Mouse (Mus musculus): ENCODE results near the gene Zdhhc19.

Zdhhc19 gene

GRCm38 (mm10) chr16:32513401-32513800 lies 17.3 kb downstream of the Zdhhc19 start:
- in situ Hi-C loops (cut with MboI, MseI), result loop anchor here (5.0 kb wide), 2 partner anchors 81 to 94 kb away; partner anchors contain the start of genes Pcyt1a and Tfrc

DNA sequence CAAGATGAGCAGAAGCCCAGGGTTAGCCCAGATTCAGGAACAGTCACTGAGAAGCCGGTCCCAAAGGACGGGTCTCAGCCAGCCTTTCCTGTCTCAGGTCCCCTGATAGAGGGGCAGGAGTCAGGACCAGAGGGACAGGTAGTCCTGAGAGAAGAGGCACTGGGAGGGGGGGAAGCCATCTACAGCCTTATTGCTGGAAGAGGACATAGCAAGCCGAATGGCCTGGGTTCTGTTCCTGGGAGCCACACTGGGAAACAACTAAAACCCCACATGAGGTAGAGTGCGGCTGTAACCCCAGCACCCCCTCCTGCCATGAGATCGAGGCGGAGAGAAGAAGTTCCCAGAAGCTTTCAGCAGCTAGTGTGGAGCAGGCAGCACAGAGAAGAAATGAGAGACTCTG lies 17.9 kb downstream of the Zdhhc19 start:
- in situ Hi-C loops (cut with MboI, MseI), result loop anchor here (5.0 kb wide), 2 partner anchors 82 to 93 kb away; partner anchors contain the start of genes Pcyt1a and Tfrc

- in situ Hi-C loops (cut with MboI, MseI), result no loop called here
These were observed 20.2 kb downstream of the Zdhhc19 start for GRCm38 (mm10) chr16:32516006-32516962.

- in situ Hi-C loops (cut with MboI, MseI), result no loop called here
These were observed 21.9 kb downstream of the Zdhhc19 start for GRCm38 (mm10) chr16:32517785-32518481.

DNA sequence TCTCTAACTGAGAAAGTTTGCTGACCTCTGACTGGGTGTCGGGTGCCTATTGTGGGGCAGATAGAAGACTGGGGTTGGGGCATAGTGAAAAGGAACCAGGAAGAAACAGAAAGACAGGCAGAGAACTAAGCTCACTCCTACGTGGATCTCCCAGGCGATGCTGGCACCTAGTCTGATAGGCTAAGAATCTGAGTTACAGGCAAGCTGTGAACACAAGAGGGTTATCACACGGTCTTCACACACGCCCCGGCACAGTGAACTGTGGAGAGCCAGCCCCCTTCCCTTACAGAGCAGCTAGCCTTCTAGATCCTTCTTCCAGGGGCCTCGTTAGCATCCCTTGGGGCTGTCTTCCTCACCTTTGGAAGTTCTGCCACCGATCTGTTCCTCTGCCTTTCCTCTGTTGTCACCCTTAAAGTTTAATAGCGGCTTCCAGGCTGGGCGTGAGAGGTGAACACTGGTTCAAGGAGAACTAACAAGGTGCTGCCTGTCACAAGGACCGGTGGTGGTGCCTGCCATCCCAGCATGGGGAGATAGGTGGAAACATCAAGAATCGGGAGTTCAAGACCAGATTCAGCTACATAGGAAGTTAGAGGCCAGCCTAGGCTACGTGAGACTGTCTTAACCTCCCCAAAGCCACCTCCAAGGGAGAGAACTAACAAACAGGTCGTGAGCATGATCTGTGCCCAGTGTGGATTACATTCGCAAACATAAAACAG lies 23.7 kb downstream of the Zdhhc19 start:
- in situ Hi-C loops (cut with MboI, MseI), result no loop called here

DNA sequence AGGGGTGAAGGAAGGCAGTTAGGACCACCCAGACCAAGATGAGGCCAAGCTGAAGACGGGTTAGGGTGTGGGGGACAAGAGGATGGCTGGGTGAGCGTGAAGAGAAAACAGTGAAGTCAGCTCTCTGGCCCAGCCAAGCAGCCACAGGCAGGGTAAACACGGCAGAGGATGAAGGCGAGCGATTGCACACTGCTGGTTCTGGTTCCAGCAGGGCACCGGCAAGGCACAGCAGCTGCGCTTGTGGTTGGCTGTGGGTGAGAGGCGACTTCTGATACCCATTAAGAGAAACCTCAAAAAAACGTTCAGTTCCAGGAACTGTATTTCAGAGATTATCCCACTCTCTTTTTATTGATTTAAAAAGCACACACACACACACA lies 24.3 kb downstream of the Zdhhc19 start:
- in situ Hi-C loops (cut with MboI, MseI), result no loop called here

GRCm38 (mm10) chr16:32522578-32523194 lies 26.6 kb downstream of the Zdhhc19 start:
- in situ Hi-C loops (cut with MboI, MseI), result no loop called here

- in situ Hi-C loops (cut with MboI, MseI), result no loop called here
These were observed 27.6 kb downstream of the Zdhhc19 start for GRCm38 (mm10) chr16:32523462-32524243.

GRCm38 (mm10) chr16:32524244-32524615 lies 28.2 kb downstream of the Zdhhc19 start:
- in situ Hi-C loops (cut with MboI, MseI), result no loop called here

- in situ Hi-C loops (cut with MboI, MseI), result no loop called here
These were observed 30.8 kb downstream of the Zdhhc19 start for GRCm38 (mm10) chr16:32526906-32527305.

- in situ Hi-C loops (cut with MboI, MseI), result no loop called here
These were observed 37.1 kb downstream of the Zdhhc19 start for GRCm38 (mm10) chr16:32532878-32533826.

GRCm38 (mm10) chr16:32535157-32535751 lies 39.2 kb downstream of the Zdhhc19 start:
- in situ Hi-C loops (cut with MboI, MseI), result no loop called here

DNA sequence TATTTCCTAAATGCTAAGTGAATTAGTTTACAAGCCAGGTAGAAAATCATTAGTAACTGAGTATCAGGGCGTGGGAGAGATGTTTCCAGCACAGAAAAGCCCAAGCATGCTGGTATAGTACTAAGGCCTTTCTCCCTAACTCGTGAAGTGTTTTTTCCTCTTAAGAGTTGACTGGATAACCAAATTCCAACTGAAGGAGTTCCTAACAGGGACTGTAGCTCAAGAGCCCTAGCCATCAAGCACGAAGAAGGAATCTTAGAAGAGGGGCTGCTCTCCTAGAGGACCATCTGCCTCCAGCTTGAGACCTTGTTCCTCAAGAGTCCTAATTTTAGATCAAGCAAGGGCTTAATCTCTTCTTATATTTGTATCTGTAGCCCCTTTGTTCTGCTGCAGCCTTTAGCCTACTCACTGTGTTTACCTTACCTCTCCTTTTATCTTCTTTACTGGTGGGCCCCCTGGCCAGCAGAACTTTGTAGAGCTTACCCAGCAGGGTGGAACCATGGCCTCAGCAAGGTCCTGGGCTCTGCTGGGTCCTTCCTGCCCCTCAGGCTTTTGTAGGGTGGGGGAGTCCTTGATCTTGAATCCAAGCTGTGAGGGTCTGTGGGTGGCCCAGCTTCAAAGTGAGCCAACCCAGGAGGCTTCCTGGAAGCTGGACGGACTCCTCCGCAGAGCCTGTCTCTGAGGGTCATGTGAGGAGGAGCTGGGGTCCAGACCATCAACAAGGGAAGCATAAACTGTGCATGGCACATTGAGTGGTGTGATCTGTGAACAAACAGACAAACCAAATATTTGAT lies 42.0 kb downstream of the Zdhhc19 start:
- in situ Hi-C loops (cut with MboI, MseI), result no loop called here

DNA sequence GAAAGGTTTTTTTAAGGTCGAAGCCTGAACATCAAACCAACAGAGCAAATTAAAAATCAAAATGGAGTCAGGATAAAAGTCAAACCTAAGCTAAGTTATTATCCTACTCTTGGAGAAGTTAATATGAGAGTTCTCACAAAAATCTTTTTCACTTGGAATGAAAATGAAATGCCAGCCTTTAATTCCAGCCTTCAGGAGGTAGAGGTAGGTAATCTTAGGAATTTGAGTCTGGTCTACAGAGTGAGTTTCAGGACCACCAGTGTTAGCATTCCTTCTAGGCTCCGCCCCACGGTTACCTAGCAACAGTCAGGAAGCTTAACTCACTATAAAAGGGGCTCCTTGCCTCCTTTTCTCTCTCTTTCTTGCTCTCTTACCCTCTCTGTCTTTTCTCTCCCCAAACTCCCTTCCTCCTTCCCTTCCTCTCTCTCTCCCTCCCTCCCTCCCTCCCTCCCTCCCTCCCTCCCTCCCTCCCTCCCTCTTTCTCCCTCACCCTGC lies 42.7 kb downstream of the Zdhhc19 start:
- in situ Hi-C loops (cut with MboI, MseI), result no loop called here

DNA sequence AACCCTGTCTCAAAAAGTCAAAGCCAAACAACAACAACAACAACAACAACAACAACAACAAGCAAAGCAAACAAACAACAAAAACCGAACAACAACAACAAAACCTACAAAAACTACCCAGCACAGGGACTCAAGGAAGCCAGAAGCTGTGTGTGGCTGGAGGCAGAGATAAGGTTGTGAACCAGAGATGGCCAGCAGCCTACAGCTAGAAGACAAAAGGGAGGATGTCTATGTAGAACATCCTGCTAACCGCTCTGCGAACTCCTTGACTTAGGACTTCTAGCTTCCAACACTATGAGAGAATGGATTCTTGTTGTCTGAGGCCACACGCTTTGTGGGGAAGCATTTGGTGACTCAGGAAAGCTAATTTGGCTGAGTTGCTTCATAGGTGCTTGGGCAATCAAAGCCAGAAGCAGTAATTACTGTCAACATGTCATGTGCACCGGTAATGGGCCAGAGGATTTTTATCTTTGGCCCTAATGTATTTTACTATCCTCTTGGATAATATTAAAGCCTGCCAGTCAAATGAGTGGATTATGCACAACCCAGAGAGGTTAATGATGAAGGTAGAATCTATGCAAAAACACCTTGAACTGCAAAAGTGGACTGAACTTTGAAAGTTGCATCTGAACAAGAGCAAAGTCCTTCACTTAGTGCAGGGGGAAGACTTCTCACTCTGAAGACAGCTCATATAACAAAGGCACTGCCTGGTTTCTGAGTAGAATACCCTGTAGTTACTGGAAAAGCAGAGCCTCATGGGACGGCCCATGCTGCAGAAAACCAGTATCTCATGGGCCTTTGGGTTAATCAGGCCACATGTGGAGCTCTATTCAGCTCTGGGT lies 45.5 kb downstream of the Zdhhc19 start:
- in situ Hi-C loops (cut with MboI, MseI), result no loop called here

GRCm38 (mm10) chr16:32543422-32543821 lies 47.4 kb downstream of the Zdhhc19 start:
- in situ Hi-C loops (cut with MboI, MseI), result no loop called here
